Mouse (Mus musculus) lung, postnatal 25 days (tissue): ENCODE data around the gene Lck.
"Not testable (repeated sequence)": the region's sequence is repeated elsewhere in the genome, so short reads cannot be mapped to it uniquely, and the experiment has no call there.

Source experiments
- DNase-seq: peaks from one replicate; pipeline ENCODE4 v3.0.0; 2022; ENCODE audit warnings: low spot score

Gene Lck

GRCm38 (mm10) chr4:129555421-129555861 lies 18.0 kb downstream of the Lck start:
- peak; percentile 52 for DNase-seq

- DNase-seq, result not testable (repeated sequence)
These were observed 18.9 kb downstream of the Lck start for GRCm38 (mm10) chr4:129554512-129554911.

GRCm38 (mm10) chr4:129550295-129550694 lies 23.1 kb downstream of the Lck start:
- DNase-seq, result no peak

- no peak for DNase-seq
These were observed 24.1 kb downstream of the Lck start for GRCm38 (mm10) chr4:129549306-129549705.

DNA sequence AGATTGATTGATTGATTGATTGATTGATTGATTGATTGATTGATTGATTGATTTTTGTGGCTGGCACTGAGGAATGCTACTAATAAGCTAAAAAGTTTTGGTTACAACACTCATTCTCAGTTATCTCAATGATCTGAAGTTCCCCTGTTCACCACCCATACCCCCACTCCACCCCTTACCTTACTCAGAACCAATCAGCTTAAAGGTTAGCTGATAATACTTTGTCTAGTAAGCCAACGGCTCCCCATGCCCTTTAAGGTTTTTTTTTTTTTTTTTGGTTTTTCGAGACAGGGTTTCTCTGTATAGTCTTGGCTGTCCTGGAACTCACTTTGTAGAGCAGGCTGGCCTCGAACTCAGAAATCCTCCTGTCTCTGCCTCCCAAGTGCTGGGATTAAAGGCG lies 25.8 kb downstream of the Lck start:
- not testable (repeated sequence) for DNase-seq

DNA sequence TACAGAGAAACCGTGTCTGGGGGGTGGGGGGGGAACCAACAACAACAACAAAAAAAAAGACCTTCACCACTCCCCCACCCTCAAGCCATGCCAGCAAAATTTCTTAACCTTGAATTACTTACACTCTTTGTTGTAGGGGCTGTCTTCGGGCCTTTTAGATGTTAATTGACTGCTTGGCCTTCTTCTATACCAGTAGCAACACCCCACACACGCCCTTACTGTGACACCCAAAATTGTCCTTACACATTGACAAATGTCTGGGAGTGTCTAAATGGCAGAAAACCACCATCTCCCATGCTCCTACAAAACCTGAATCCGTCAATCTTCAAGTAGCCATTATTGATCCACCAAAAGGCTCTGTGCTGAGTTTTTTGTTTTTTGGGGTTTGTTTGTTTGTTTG lies 29.3 kb downstream of the Lck start:
- DNase-seq, result no peak

DNA sequence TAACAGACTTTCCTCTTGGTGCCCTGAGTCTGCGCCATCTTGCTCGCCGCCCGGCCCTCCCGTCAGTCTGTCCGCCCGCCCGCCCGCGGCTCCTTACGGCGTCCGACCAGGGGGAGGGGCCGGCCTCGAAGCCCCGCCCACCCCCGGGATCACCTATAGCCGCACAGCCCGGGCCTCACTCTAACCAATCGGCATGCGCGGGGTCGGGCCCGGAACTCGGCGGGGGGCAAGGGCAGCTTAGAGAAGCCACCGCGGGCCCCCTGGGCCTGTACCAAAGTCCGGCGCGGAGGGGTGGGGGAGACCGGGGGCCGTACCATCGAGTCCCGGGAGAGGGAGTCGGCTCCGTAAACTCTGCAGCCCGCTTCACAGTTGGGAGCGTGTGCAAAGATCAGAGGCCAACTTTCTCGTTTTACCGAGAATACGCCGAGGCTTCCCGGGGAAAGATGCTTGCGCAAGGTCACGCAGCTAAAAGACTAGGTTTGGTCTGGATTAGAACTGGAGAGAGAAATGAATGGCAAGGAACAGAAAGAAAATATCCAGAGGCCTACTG lies 30.8 kb downstream of the Lck start, which contains the start of gene Hdac1:
Gene Hdac1, minus strand, starts transcription at position 122 of the 550 bp plus-strand sequence.
- peak; percentile 98 for DNase-seq

DNA sequence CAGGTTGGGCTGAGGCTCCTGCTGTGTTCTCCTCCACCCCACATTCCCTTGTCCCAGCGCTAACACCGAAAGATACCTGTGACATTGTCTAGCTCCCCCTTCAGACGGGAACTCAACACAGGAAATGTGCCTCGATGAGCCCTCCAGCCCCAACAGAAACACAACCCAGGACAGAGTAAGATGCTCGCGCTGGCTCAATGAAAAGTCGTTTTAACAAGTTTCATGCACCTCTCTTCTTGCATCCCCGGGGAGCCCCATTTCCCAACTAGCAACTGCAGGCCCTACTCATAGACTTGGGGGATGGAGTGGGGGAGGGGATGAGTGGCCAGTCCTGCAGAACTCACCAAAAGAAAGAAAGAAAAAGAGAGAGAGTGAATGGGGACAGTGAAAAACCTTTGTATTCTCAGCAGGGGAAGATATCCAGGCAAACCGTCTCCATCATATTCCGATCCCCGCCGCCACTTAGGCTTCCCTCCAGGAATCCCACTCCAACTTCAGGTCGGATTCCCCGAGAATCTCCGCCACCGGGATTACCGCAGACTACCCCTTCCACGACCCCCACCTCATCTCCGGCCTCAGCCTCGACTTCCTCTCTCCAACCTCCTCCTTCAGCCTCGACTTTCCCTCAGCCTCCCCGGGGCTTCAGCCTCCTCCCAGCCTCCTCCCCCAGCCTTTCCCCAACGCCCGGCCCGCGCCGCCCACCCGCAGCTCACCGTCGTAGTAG lies 31.4 kb downstream of the Lck start:
- DNase-seq, result no peak

- DNase-seq, result no peak
These were observed 33.4 kb downstream of the Lck start for GRCm38 (mm10) chr4:129540012-129540411.

DNA sequence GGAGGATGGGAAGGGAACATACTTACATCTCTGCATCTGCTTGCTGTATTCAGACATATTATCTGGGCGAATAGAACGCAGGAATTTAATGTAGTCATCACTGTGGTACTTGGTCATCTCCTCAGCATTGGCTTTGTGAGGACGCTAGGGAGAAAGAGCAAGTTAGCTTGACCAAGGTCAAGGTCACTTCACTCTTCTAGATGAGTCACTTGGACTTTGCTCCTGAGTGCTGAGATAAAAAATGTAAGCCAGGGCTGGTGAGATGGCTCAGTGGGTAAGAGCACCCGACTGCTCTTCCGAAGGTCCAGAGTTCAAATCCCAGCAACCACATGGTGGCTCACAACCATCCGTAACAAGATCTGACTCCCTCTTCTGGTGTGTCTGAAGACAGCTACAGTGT lies 44.5 kb downstream of the Lck start:
- not testable (repeated sequence) for DNase-seq

- no peak for DNase-seq
These were observed 47.6 kb downstream of the Lck start for GRCm38 (mm10) chr4:129525889-129526288.

GRCm38 (mm10) chr4:129525338-129525737 lies 48.1 kb downstream of the Lck start:
- no peak for DNase-seq

GRCm38 (mm10) chr4:129518519-129518918 lies 54.9 kb downstream of the Lck start:
- no peak for DNase-seq

- peak; percentile 48 for DNase-seq
These were observed 56.5 kb downstream of the Lck start for GRCm38 (mm10) chr4:129516925-129517324.

- DNase-seq, result peak; percentile 40
These were observed 59.0 kb downstream of the Lck start for GRCm38 (mm10) chr4:129514300-129514898.

DNA sequence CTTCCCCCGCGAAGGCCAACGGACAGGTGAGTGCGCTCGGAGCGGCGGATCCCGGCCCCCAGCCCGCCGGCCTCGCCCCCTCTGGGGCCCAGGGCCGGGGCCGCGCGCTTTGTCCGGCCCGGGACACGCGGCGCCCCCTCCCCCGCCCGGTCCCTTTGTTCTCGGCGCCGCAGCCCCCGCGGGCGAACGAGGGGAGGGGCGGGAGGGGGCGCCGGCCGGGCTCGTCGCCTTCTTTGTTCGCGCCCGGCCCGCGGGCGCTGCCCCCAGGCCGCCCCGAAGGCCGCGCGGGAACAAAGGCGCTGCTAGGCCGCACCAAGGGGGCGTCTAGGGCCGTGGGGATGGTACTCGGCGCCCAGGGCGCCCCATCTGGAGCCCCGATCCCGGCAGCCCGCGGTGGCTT lies 59.5 kb downstream of the Lck start:
- no peak for DNase-seq

- peak; percentile 88 for DNase-seq
These were observed 60.2 kb downstream of the Lck start, which contains the start of gene Marcksl1 for GRCm38 (mm10) chr4:129513086-129513767. Gene Marcksl1 (plus strand): TSS chr4:129513581.

DNA sequence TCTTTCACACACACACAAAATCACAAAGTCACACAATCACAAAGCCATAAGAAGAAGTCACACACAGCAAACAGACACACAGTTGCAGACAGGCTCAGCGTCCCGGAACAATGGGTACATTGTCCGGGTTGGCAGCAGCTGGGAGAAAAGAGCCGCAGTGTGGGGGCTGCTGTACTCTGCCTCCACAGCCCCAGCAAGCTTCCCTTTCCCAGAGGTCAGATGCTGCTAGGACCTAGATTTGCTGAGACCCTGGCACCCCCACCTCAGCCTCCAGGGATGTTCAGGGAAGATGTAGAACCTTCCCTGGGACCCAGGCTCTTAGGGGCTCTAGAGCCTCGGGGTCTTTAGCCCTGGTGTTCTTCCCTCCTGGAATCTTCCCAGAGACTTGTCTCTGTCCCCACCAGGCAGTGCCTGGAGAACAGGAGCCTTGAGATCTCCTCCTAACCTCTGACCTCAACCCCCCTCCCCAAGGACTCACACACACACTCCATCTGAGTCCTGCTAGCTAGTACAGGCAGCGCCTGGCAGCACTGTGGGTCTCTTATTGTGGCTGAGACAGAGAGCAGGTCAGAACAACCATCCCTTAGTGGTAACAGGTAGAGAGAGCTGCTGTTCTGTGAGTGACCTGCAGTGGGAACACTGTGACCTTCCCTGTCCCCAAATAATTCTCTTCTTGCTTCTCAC lies 61.9 kb downstream of the Lck start:
- no peak for DNase-seq

DNA sequence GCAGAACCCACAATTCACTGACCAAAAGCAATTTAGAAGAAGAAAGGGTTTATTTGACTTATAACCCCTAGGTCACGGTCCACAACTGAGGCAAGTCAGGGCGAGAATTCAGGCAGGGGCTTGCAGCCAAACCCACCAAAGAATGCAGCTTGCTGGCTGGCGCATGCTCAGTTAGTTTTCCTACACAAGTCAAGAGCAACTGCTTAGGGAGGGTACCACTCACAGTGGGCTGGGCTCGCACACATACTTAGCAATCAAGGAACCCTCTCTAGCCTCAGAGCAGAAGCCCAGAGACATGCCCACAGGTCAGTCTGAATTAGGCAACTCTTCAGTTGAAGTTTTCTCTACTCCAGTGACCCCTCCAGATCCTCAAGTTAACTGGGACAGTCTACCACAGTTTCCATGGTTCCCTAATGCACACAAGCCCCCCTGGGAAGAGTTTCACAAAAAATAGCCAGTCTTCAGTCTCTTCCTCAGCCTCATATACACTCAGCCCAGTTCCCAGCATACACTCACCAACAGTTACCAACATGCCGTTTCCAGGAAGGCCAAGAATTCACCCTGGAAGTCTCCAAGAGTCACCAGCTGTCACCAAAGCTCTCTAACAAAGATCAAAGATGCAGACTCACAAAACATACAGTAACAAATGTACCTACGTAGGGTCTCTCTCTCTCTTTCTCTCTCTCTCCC lies 62.6 kb downstream of the Lck start:
- no peak for DNase-seq

- no peak for DNase-seq
These were observed 63.8 kb downstream of the Lck start for GRCm38 (mm10) chr4:129509650-129510049.

DNA sequence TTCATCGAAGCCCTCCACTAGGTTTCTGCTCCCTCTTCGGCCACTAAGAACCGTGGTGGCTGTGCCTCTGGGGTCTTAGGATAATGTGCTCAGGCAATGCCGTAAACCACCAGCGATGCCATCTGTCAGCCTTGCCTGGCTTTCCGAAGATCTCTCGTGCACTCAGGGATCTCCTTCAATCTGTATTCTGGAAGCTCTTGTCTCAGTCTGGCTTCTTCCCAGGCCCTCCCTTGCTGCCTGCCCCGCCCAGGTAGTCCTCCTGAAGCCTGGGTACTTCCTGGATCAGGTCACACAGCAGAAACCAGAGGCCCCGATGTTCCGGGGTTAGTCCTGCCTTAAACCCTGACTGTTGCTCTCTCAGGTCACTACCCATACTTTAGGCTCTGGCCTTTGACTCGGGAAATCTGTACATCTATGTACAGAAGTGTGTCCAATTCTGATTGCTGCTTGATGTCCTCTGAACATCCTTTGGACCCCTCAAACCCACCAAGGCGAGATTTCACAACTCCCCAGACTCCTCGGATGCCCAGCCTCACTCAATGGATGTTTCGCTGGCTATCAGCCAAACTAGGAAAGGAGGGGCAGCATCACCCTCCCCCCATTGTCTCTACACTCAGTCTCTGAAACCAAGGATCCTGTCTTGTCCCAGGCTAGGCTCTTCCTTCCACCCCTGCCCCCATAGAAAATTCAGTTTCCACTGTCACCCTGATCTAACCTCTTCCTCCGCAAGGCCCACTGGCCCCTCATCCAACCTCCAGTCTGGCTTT lies 64.4 kb downstream of the Lck start:
- DNase-seq, result no peak
